Mouse (Mus musculus) embryonic stem cell, embryonic (primary cell): ENCODE results near the gene Fam81a.

Experiments
- CTCF ChIA-PET, 4 experiments: fragments of 300-600 bp in 2 of 4; fragments of 350-600 bp in 2 of 4; sonication (Branson Sonifier 250); formaldehyde crosslinking; loops; one replicate each; lab custom pipeline; 2022; ENCODE audit warnings: inconsistent platforms in 2 of 4; lab: Charles Lee
- POLR2A ChIA-PET, 4 experiments: fragments of 300-600 bp in 2 of 4; fragments of 350-600 bp in 2 of 4; sonication (Branson Sonifier 250); formaldehyde crosslinking; loops; one replicate each; lab custom pipeline; 2022; ENCODE audit warnings: antibody characterized with exemption in 4 of 4, inconsistent platforms in 1 of 4; lab: Charles Lee

Gene Fam81a

GRCm38 (mm10) chr9:70048751-70049415, 93.5 kb downstream of the Fam81a start:
- ChIA-PET POLR2A (interaction anchor here (0.6 to 4.0 kb wide), 21 partner anchors 10 to 91 kb away, joined by 3 to 22 read pairs (median 4); partner anchors contain the start of gene Gtf2a2 (in 1 of the 4)), CTCF (interaction anchor here in 3 of 4 experiments (0.7 to 1.1 kb wide), 3 partner anchors 32 to 35 kb away, joined by 3 to 4 read pairs (median 4); no protein-coding TSS in a partner anchor)

GRCm38 (mm10) chr9:70048280-70048679, 94.1 kb downstream of the Fam81a start:
- ChIA-PET POLR2A (interaction anchor here (0.6 to 4.0 kb wide), 21 partner anchors 8 to 92 kb away, joined by 3 to 22 read pairs (median 4); partner anchors contain the start of gene Gtf2a2 (in 1 of the 4)), CTCF (interaction anchor here in 3 of 4 experiments (0.6 to 1.1 kb wide), 4 partner anchors 16 to 36 kb away, joined by 3 to 4 read pairs (median 3); no protein-coding TSS in a partner anchor)

GRCm38 (mm10) chr9:70047839-70048238, 94.5 kb downstream of the Fam81a start:
- CTCF ChIA-PET: interaction anchor here in 3 of 4 experiments (0.6 to 1.0 kb wide), 3 partner anchors 15 to 33 kb away, joined by 3 to 4 read pairs (median 3); no protein-coding TSS in a partner anchor
- POLR2A ChIA-PET: interaction anchor here (0.6 to 4.0 kb wide), 20 partner anchors 9 to 236 kb away, joined by 3 to 22 read pairs (median 4); partner anchors contain the start of gene Gtf2a2 (in 1 of the 4)

- ChIA-PET CTCF (interaction anchor here in 1 of 4 experiments (0.6 kb wide), 1 partner anchor 1329 kb away, joined by 8 read pairs; no protein-coding TSS in a partner anchor), POLR2A (interaction anchor here in 3 of 4 experiments (0.6 to 4.0 kb wide), 8 partner anchors 8 to 148 kb away, joined by 3 to 22 read pairs (median 4); partner anchors contain the start of gene Gcnt3 (in 1 of the 3))
These were observed 96.1 kb downstream of the Fam81a start for GRCm38 (mm10) chr9:70046255-70046654.

GRCm38 (mm10) chr9:70044865-70045264, 97.5 kb downstream of the Fam81a start:
- POLR2A ChIA-PET: interaction anchor here in 2 of 4 experiments (1.3 to 1.6 kb wide), 3 partner anchors 10 to 43 kb away, joined by 3 to 5 read pairs (median 5); no protein-coding TSS in a partner anchor

GRCm38 (mm10) chr9:70042935-70043334, 99.4 kb downstream of the Fam81a start:
- CTCF ChIA-PET: no interaction called here
- POLR2A ChIA-PET: interaction anchor here in 3 of 4 experiments (0.7 to 2.2 kb wide), 7 partner anchors 10 to 320 kb away, joined by 3 to 6 read pairs (median 4); no protein-coding TSS in a partner anchor

More at GRCm38 (mm10) chr9:70044865-70045264, 97.5 kb downstream of the Fam81a start:
- CTCF ChIA-PET: no interaction called here

- CTCF ChIA-PET: interaction anchor here in 1 of 4 experiments (2.0 kb wide), 1 partner anchor 23 kb away, joined by 4 read pairs; no protein-coding TSS in a partner anchor
- POLR2A ChIA-PET: interaction anchor here in 2 of 4 experiments (0.6 to 2.2 kb wide), 8 partner anchors 11 to 175 kb away, joined by 3 to 6 read pairs (median 4); no protein-coding TSS in a partner anchor
These were observed 100.2 kb downstream of the Fam81a start for GRCm38 (mm10) chr9:70042137-70042536.

- CTCF ChIA-PET: interaction anchor here in 1 of 4 experiments (2.0 kb wide), 1 partner anchor 21 kb away, joined by 4 read pairs; no protein-coding TSS in a partner anchor
- POLR2A ChIA-PET: interaction anchor here in 2 of 4 experiments (0.5 to 1.0 kb wide), 4 partner anchors 11 to 28 kb away, joined by 3 read pairs; partner anchors contain the start of gene Gtf2a2 (in 1 of the 2)
These were observed 101.8 kb downstream of the Fam81a start for GRCm38 (mm10) chr9:70040570-70040969.

GRCm38 (mm10) chr9:70039597-70040385, 102.6 kb downstream of the Fam81a start:
- POLR2A ChIA-PET: interaction anchor here in 2 of 4 experiments (0.5 to 1.0 kb wide), 4 partner anchors 12 to 29 kb away, joined by 3 read pairs; partner anchors contain the start of gene Gtf2a2 (in 1 of the 2)
- CTCF ChIA-PET: no interaction called here
